Mouse (Mus musculus): Measurements from ENCODE around the gene Ncapd2. TPM values are rescaled to one million over a fixed set of nuclear protein-coding genes. Genes with fewer than 3 reads are reported as not detected.

Gene Ncapd2
- total and polyA plus RNA-seq, 2 experiments from 2014 or later, result 21.0 to 33.7 TPM

- Histone ChIP-seq H3K4me2 (ENCODE audit: low read depth, low read length, poor library complexity, severe bottlenecking) (no peak overlapping the region), H3K36me3 (ENCODE audit: insufficient read depth, low read length) (peaks cover 80% of the 10 kb centered on the region), H3K27me3 (ENCODE audit: insufficient read depth, low read length) (no peaks in the 10 kb centered on the region), H3K9ac (replicated peaks; ENCODE audit: low read length, poor library complexity, severe bottlenecking) (no peak overlapping the region), H3K9me3 (ENCODE audit: low read length) (no peaks in the 10 kb centered on the region), H3K4me1 (ENCODE audit: insufficient read depth, low read length) (no peaks in the 10 kb centered on the region), H3K27ac (ENCODE audit: low read depth, low read length) (no peak overlapping the region), H3K4me3 (ENCODE audit: low read depth, low read length) (no peak overlapping the region)
- 96% methylated on average over 8 of the region's 8 CpGs for WGBS
- ATAC-seq (ENCODE audit: low FRiP score), result no peak
- TF ChIP-seq CTCF (IDR thresholded peaks at IDR 0.05), result no peak
- no peak for DNase-seq (ENCODE audit: low spot score)
These were observed 72.1 kb downstream of the Ncapd2 start for GRCm38 (mm10) chr6:125119387-125119786.

Small RNAs within 50 kb of the gene (microRNA-seq; reads per million reads assigned to microRNA genes)
- gene Mir3098 (ENCODE audit: borderline number of aligned reads) (not detected), gene Mir8113 (ENCODE audit: borderline number of aligned reads) (not detected)

Other genes starting within 250 kb of the Ncapd2 start
- 108 and 131 TPM in 2 replicates for gene Cops7a, start 226.2 kb downstream of the Ncapd2 start, total RNA-seq (2014; rRNA removed)
- gene Cops7a, start 226.2 kb downstream of the Ncapd2 start, polyA plus RNA-seq (2015; fragmentation: Nextera tagmentation; extraction: Ambion mirVana), result 92.3 and 97.1 TPM in 2 replicates
- 31.8 and 36.1 TPM in 2 replicates for gene Pianp, start 195.0 kb downstream of the Ncapd2 start, total RNA-seq (2014; rRNA removed)
- gene Pianp, start 195.0 kb downstream of the Ncapd2 start, polyA plus RNA-seq (2015; fragmentation: Nextera tagmentation; extraction: Ambion mirVana), result 97.0 and 97.5 TPM in 2 replicates
- 33.2 and 38.6 TPM in 2 replicates for gene Zfp384, start 182.6 kb downstream of the Ncapd2 start, total RNA-seq (2014; rRNA removed)
- 9.0 and 9.7 TPM in 2 replicates for gene Zfp384, start 182.6 kb downstream of the Ncapd2 start, polyA plus RNA-seq (2015; fragmentation: Nextera tagmentation; extraction: Ambion mirVana)
- gene Ing4, start 151.9 kb downstream of the Ncapd2 start, total RNA-seq (2014; rRNA removed), result 60.4 and 69.8 TPM in 2 replicates
- 97.8 and 104 TPM in 2 replicates for gene Ing4, start 151.9 kb downstream of the Ncapd2 start, polyA plus RNA-seq (2015; fragmentation: Nextera tagmentation; extraction: Ambion mirVana)
- 6.9 and 12.6 TPM in 2 replicates for gene Acrbp, start 142.0 kb downstream of the Ncapd2 start, total RNA-seq (2014; rRNA removed)
- 7.2 and 7.8 TPM in 2 replicates for gene Acrbp, start 142.0 kb downstream of the Ncapd2 start, polyA plus RNA-seq (2015; fragmentation: Nextera tagmentation; extraction: Ambion mirVana)
- 0.90 and 1.7 TPM in 2 replicates for gene Lpar5, start 123.8 kb downstream of the Ncapd2 start, total RNA-seq (2014; rRNA removed)
- 0.52 and 0.71 TPM in 2 replicates for gene Lpar5, start 123.8 kb downstream of the Ncapd2 start, polyA plus RNA-seq (2015; fragmentation: Nextera tagmentation; extraction: Ambion mirVana)
- 117 and 133 TPM in 2 replicates for gene Chd4, start 95.7 kb downstream of the Ncapd2 start, total RNA-seq (2014; rRNA removed)
- 72.9 and 89.1 TPM in 2 replicates for gene Chd4, start 95.7 kb downstream of the Ncapd2 start, polyA plus RNA-seq (2015; fragmentation: Nextera tagmentation; extraction: Ambion mirVana)
- gene Nop2, start 59.8 kb downstream of the Ncapd2 start, total RNA-seq (2014; rRNA removed), result 34.5 and 45.8 TPM in 2 replicates
- gene Nop2, start 59.8 kb downstream of the Ncapd2 start, polyA plus RNA-seq (2015; fragmentation: Nextera tagmentation; extraction: Ambion mirVana), result 41.4 and 42.6 TPM in 2 replicates
- gene Iffo1, start 46.5 kb downstream of the Ncapd2 start, total RNA-seq (2014; rRNA removed), result 33.3 and 33.9 TPM in 2 replicates
- 19.0 and 20.4 TPM in 2 replicates for gene Iffo1, start 46.5 kb downstream of the Ncapd2 start, polyA plus RNA-seq (2015; fragmentation: Nextera tagmentation; extraction: Ambion mirVana)
- 2,678 and 3,049 TPM in 2 replicates for gene Gapdh, start 25.2 kb downstream of the Ncapd2 start, total RNA-seq (2014; rRNA removed)
- gene Gapdh, start 25.2 kb downstream of the Ncapd2 start, polyA plus RNA-seq (2015; fragmentation: Nextera tagmentation; extraction: Ambion mirVana), result 1,705 and 1,726 TPM in 2 replicates
- gene Mrpl51, start 100 bp upstream of the Ncapd2 start, total RNA-seq (2014; rRNA removed), result 23.3 and 48.2 TPM in 2 replicates
- gene Mrpl51, start 100 bp upstream of the Ncapd2 start, polyA plus RNA-seq (2015; fragmentation: Nextera tagmentation; extraction: Ambion mirVana), result 136 and 145 TPM in 2 replicates
- 42.7 and 47.6 TPM in 2 replicates for gene Vamp1, start 23.9 kb upstream of the Ncapd2 start, total RNA-seq (2014; rRNA removed)
- 40.5 and 46.0 TPM in 2 replicates for gene Vamp1, start 23.9 kb upstream of the Ncapd2 start, polyA plus RNA-seq (2015; fragmentation: Nextera tagmentation; extraction: Ambion mirVana)
- gene Tapbpl, start 40.2 kb upstream of the Ncapd2 start, total RNA-seq (2014; rRNA removed), result 4.7 and 6.2 TPM in 2 replicates
- gene Tapbpl, start 40.2 kb upstream of the Ncapd2 start, polyA plus RNA-seq (2015; fragmentation: Nextera tagmentation; extraction: Ambion mirVana), result 9.0 and 9.7 TPM in 2 replicates
- gene Cd27, start 45.3 kb upstream of the Ncapd2 start, total RNA-seq (2014; rRNA removed), result not detected in 2 replicates
- 0.70 TPM in 1 of 2 replicates, not detected in the other for gene Cd27, start 45.3 kb upstream of the Ncapd2 start, polyA plus RNA-seq (2015; fragmentation: Nextera tagmentation; extraction: Ambion mirVana)
- gene Tuba3a, start 94.3 kb upstream of the Ncapd2 start, total RNA-seq (2014; rRNA removed), result not detected in 2 replicates
- gene Tuba3a, start 94.3 kb upstream of the Ncapd2 start, polyA plus RNA-seq (2015; fragmentation: Nextera tagmentation; extraction: Ambion mirVana), result not detected in 2 replicates
- gene Ltbr, start 122.2 kb upstream of the Ncapd2 start, total RNA-seq (2014; rRNA removed), result 24.4 TPM in 2 replicates
- 14.5 and 15.7 TPM in 2 replicates for gene Ltbr, start 122.2 kb upstream of the Ncapd2 start, polyA plus RNA-seq (2015; fragmentation: Nextera tagmentation; extraction: Ambion mirVana)
- gene Scnn1a, start 129.0 kb upstream of the Ncapd2 start, total RNA-seq (2014; rRNA removed), result 1.5 and 1.8 TPM in 2 replicates
- gene Scnn1a, start 129.0 kb upstream of the Ncapd2 start, polyA plus RNA-seq (2015; fragmentation: Nextera tagmentation; extraction: Ambion mirVana), result 1.8 TPM in 2 replicates
- 9.2 and 15.9 TPM in 2 replicates for gene Tnfrsf1a, start 157.7 kb upstream of the Ncapd2 start, total RNA-seq (2014; rRNA removed)
- gene Tnfrsf1a, start 157.7 kb upstream of the Ncapd2 start, polyA plus RNA-seq (2015; fragmentation: Nextera tagmentation; extraction: Ambion mirVana), result 10.4 and 12.9 TPM in 2 replicates
- gene Plekhg6, start 189.1 kb upstream of the Ncapd2 start, total RNA-seq (2014; rRNA removed), result 0.22 and 0.24 TPM in 2 replicates
- gene Plekhg6, start 189.1 kb upstream of the Ncapd2 start, polyA plus RNA-seq (2015; fragmentation: Nextera tagmentation; extraction: Ambion mirVana), result 0.35 and 0.54 TPM in 2 replicates

Data from midbrain, postnatal 0 days (tissue).